Mouse (Mus musculus) neural tube, embryonic 12.5 days (tissue): ENCODE measurements around the gene Nol3. TPM values are rescaled to one million over a fixed set of nuclear protein-coding genes. Genes with fewer than 3 reads are reported as not detected.

Source experiments
- ATAC-seq: fragments of 200-750 bp; cut with Nextera tagmentation; 2 replicates; pipeline ENCODE4 v1.8.0; 2017; ENCODE audit warnings: low read depth, mild to moderate bottlenecking, moderate TSS enrichment, moderate library complexity; ENCODE audit not compliant: low FRiP score
- H3K27ac ChIP-seq: fragments of 300-500 bp; sonication (generic); 2 replicates; pipeline ENCODE4 v1.5.1; 2016
- H3K27me3 ChIP-seq: fragments of 300-500 bp; sonication (generic); replicated peaks from 2 replicates; pipeline ENCODE4 v1.6.1; 2016; ENCODE audit warnings: mild to moderate bottlenecking
- H3K36me3 ChIP-seq: fragments of 300-500 bp; sonication (generic); 2 replicates; pipeline ENCODE4 v1.6.1; 2016; ENCODE audit warnings: mild to moderate bottlenecking
- H3K4me1 ChIP-seq: fragments of 300-500 bp; sonication (generic); 2 replicates; pipeline ENCODE4 v1.6.1; 2016
- H3K4me2 ChIP-seq: fragments of 300-500 bp; sonication (generic); replicated peaks from 2 replicates; pipeline ENCODE4 v1.6.1; 2016; ENCODE audit warnings: mild to moderate bottlenecking
- H3K4me3 ChIP-seq: fragments of 300-500 bp; sonication (generic); 2 replicates; pipeline ENCODE4 v1.5.1; 2016
- H3K9ac ChIP-seq: fragments of 300-500 bp; sonication (generic); 2 replicates; pipeline ENCODE4 v1.6.1; 2016; ENCODE audit warnings: mild to moderate bottlenecking
- H3K9me3 ChIP-seq: fragments of 300-500 bp; sonication (generic); 2 replicates; pipeline ENCODE4 v1.6.1; 2016; ENCODE audit warnings: mild to moderate bottlenecking
- WGBS: fragments of 180-500 bp; shearing (Covaris S2); methylation state at CpG from one replicate; pipeline ENCODE4 v1.1.7; 2016; 5-methylcytosine and 5-hydroxymethylcytosine counted together
- microRNA counts: library from miRNA; unstranded; fragments of <30 nt; microRNA quantifications from one replicate; lab custom pipeline; 2017
- microRNA-seq: library from miRNA; unstranded; fragments of <30 nt; microRNA quantifications from one replicate; pipeline ENCODE4, GENCODE M21; 2017
- polyA plus RNA-seq: library from polyadenylated mRNA; unstranded; fragments of >200 nt; fragmentation: Nextera tagmentation; extraction: Ambion mirVana; gene quantifications from 2 replicates; pipeline ENCODE4 v1.2.1, GENCODE M21; 2016

Gene Nol3
- polyA plus RNA-seq, 1 experiment from 2014 or later, result 4.3 TPM

- no peaks in the 10 kb centered on the region for H3K9me3 ChIP-seq
- no peak overlapping the region for H3K4me3 ChIP-seq
- no peaks in the 10 kb centered on the region for H3K4me1 ChIP-seq
- no peak overlapping the region for H3K27ac ChIP-seq
- no peak overlapping the region for H3K4me2 ChIP-seq
- ATAC-seq, result no peak
- no peak overlapping the region for H3K9ac ChIP-seq
- no peaks in the 10 kb centered on the region for H3K27me3 ChIP-seq
- WGBS, result 84% methylated on average over 11 of the region's 11 CpGs
- peaks cover 53% of the 10 kb centered on the region for H3K36me3 ChIP-seq
Measured at GRCm38 (mm10) chr8:105318662-105319190, 42.8 kb downstream of the Nol3 start.

- no peaks in the 10 kb centered on the region for H3K9me3 ChIP-seq
- peaks cover 21% of the 10 kb centered on the region for H3K36me3 ChIP-seq
- H3K4me1 ChIP-seq, result peaks cover 21% of the 10 kb centered on the region
- no peaks in the 10 kb centered on the region for H3K27me3 ChIP-seq
- no peak overlapping the region for H3K9ac ChIP-seq
- no peak overlapping the region for H3K4me2 ChIP-seq
- H3K27ac ChIP-seq, result no peak overlapping the region
- WGBS, result 94% methylated on average over 4 of the region's 4 CpGs
- H3K4me3 ChIP-seq, result no peak overlapping the region
- ATAC-seq, result no peak
Measured at GRCm38 (mm10) chr8:105323183-105323582, 47.2 kb downstream of the Nol3 start.

- H3K27ac ChIP-seq, result 0 out of 2 replicates have a peak overlapping the region, but pooled peaks have one; percentile 43
- peaks cover 21% of the 10 kb centered on the region for H3K4me1 ChIP-seq
- WGBS, result under 1% methylated on average over 12 of the region's 12 CpGs
- peak overlapping the region; percentile 80 for H3K9ac ChIP-seq
- H3K4me2 ChIP-seq, result peak overlapping the region; percentile 82
- peak overlapping the region; percentile 70 for H3K4me3 ChIP-seq
- ATAC-seq, result peak; percentile 68
- no peaks in the 10 kb centered on the region for H3K27me3 ChIP-seq
- H3K36me3 ChIP-seq, result peaks cover 41% of the 10 kb centered on the region
- H3K9me3 ChIP-seq, result no peaks in the 10 kb centered on the region
Measured at GRCm38 (mm10) chr8:105325641-105326093, 49.7 kb downstream of the Nol3 start.

GRCm38 (mm10) chr8:105326141-105326672 lies 50.3 kb downstream of the Nol3 start, which contains the start of the genes Lrrc29 and Tmem208:
Gene Lrrc29 (minus strand): TSS chr8:105326278.
Gene Tmem208 (plus strand): TSS chr8:105326354.
- Histone ChIP-seq H3K4me1 (peaks cover 21% of the 10 kb centered on the region), H3K4me2 (peak within 1 kb of the TSS; percentile 82), H3K4me3 (peak within 1 kb of the TSS; percentile 70), H3K27ac (0 out of 2 replicates have a peak within 1 kb of the TSS, but pooled peaks have one; percentile 43), H3K9me3 (no peaks in the 10 kb centered on the region), H3K27me3 (no peaks in the 10 kb centered on the region), H3K36me3 (peaks cover 46% of the 10 kb centered on the region), H3K9ac (peak within 1 kb of the TSS; percentile 80)
- WGBS, result under 1% methylated on average over 36 of the region's 36 CpGs
- peak; percentile 92 for ATAC-seq

GRCm38 (mm10) chr8:105326968-105327367 lies 51.0 kb downstream of the Nol3 start:
- no peak overlapping the region for H3K27ac ChIP-seq
- peak overlapping the region; percentile 82 for H3K4me2 ChIP-seq
- peaks cover 54% of the 10 kb centered on the region for H3K36me3 ChIP-seq
- ATAC-seq, result no peak
- peak overlapping the region; percentile 71 for H3K9ac ChIP-seq
- WGBS, result 49% methylated on average over 6 of the region's 6 CpGs
- H3K9me3 ChIP-seq, result no peaks in the 10 kb centered on the region
- H3K27me3 ChIP-seq, result no peaks in the 10 kb centered on the region
- H3K4me3 ChIP-seq, result peak overlapping the region; percentile 70
- H3K4me1 ChIP-seq, result peaks cover 21% of the 10 kb centered on the region

GRCm38 (mm10) chr8:105330325-105330724 lies 54.4 kb downstream of the Nol3 start:
- no peak for ATAC-seq
- Histone ChIP-seq H3K27ac (no peak overlapping the region), H3K27me3 (no peaks in the 10 kb centered on the region), H3K4me2 (no peak overlapping the region), H3K4me1 (peaks cover 11% of the 10 kb centered on the region), H3K4me3 (no peak overlapping the region), H3K9ac (no peak overlapping the region), H3K9me3 (no peaks in the 10 kb centered on the region), H3K36me3 (peaks cover 62% of the 10 kb centered on the region)
- WGBS, result 96% methylated on average over 12 of the region's 12 CpGs

- Histone ChIP-seq H3K4me1 (peaks cover 10% of the 10 kb centered on the region), H3K4me3 (no peak overlapping the region), H3K9me3 (no peaks in the 10 kb centered on the region), H3K36me3 (peaks cover 66% of the 10 kb centered on the region), H3K27me3 (no peaks in the 10 kb centered on the region), H3K9ac (0 out of 2 replicates have a peak overlapping the region, but pooled peaks have one; percentile 17), H3K27ac (no peak overlapping the region), H3K4me2 (no peak overlapping the region)
- ATAC-seq, result no peak
- 95% methylated on average over 22 of the region's 22 CpGs for WGBS
Measured at GRCm38 (mm10) chr8:105331469-105331868, 55.5 kb downstream of the Nol3 start.

MicroRNAs encoded within 50 kb of the gene (microRNA counts, 519-probe panel; counts per million panel counts)
- microRNA mmu-miR-328 (lab: Ali Mortazavi, UCI), result 3,538 counts per million, percentile 73 among the panel's probes with 10 or more counts

Small RNAs within 50 kb of the gene (microRNA-seq; reads per million reads assigned to microRNA genes)
- gene Gm27320, result not detected
- 150 reads per million, percentile 57 among the genes with 10 or more reads in this experiment for gene Mir328

Other genes starting within 250 kb of the Nol3 start
- gene Ces3a, start 227.5 kb upstream of the Nol3 start, polyA plus RNA-seq, result not detected in 2 replicates
- gene Ces3b, start 192.4 kb upstream of the Nol3 start, polyA plus RNA-seq, result not detected in 2 replicates
- gene Ces4a, start 144.3 kb upstream of the Nol3 start, polyA plus RNA-seq, result not detected in 2 replicates
- gene Cbfb, start 105.5 kb upstream of the Nol3 start, polyA plus RNA-seq, result 65.8 and 73.1 TPM in 2 replicates
- gene D230025D16Rik, start 51.0 kb upstream of the Nol3 start, polyA plus RNA-seq, result 26.4 and 27.1 TPM in 2 replicates
- 6.5 TPM in 2 replicates for gene B3gnt9, start 21.0 kb upstream of the Nol3 start, polyA plus RNA-seq
- gene Tradd, start 11.5 kb upstream of the Nol3 start, polyA plus RNA-seq, result 18.7 and 21.2 TPM in 2 replicates
- gene Fbxl8, start 11.5 kb upstream of the Nol3 start, polyA plus RNA-seq, result 0.90 and 1.0 TPM in 2 replicates
- 0.19 and 0.20 TPM in 2 replicates for gene Hsf4, start 6.3 kb upstream of the Nol3 start, polyA plus RNA-seq
- gene 4931428F04Rik, start 13.7 kb downstream of the Nol3 start, polyA plus RNA-seq, result 70.6 and 78.4 TPM in 2 replicates
- 15.9 and 16.3 TPM in 2 replicates for gene Exoc3l, start 20.0 kb downstream of the Nol3 start, polyA plus RNA-seq
- 66.0 and 75.6 TPM in 2 replicates for gene E2f4, start 21.5 kb downstream of the Nol3 start, polyA plus RNA-seq
- 1.5 and 2.2 TPM in 2 replicates for gene Elmo3, start 29.5 kb downstream of the Nol3 start, polyA plus RNA-seq
- 1.2 and 1.3 TPM in 2 replicates for gene Lrrc29, start 50.1 kb downstream of the Nol3 start, polyA plus RNA-seq
- 112 and 113 TPM in 2 replicates for gene Tmem208, start 50.2 kb downstream of the Nol3 start, polyA plus RNA-seq
- gene Fhod1, start 71.8 kb downstream of the Nol3 start, polyA plus RNA-seq, result 0.92 and 0.98 TPM in 2 replicates
- 4.4 and 4.5 TPM in 2 replicates for gene Slc9a5, start 72.7 kb downstream of the Nol3 start, polyA plus RNA-seq
- 0.35 and 0.75 TPM in 2 replicates for gene Plekhg4, start 97.1 kb downstream of the Nol3 start, polyA plus RNA-seq
- not detected in 2 replicates for gene Kctd19, start 137.4 kb downstream of the Nol3 start, polyA plus RNA-seq
- gene Lrrc36, start 137.4 kb downstream of the Nol3 start, polyA plus RNA-seq, result 1.6 and 1.8 TPM in 2 replicates
- gene Tppp3, start 195.4 kb downstream of the Nol3 start, polyA plus RNA-seq, result 242 and 246 TPM in 2 replicates
- gene Zdhhc1, start 220.8 kb downstream of the Nol3 start, polyA plus RNA-seq, result 29.0 and 30.7 TPM in 2 replicates
- 23.8 and 25.7 TPM in 2 replicates for gene Hsd11b2, start 242.6 kb downstream of the Nol3 start, polyA plus RNA-seq